Mouse (Mus musculus) bone marrow, adult 2 months (tissue): Measurements from ENCODE around the gene Serpinb6b.

Experiments
- CTCF ChIP-seq: fragments of 200-500 bp; IDR thresholded peaks from 2 replicates; pipeline ENCODE4 v1.5.1; 2011; ENCODE audit warnings: low read length, control low read depth; ENCODE audit not compliant: control insufficient read depth, insufficient read depth
- POLR2A ChIP-seq: fragments of 200-500 bp; IDR thresholded peaks from 2 replicates; pipeline ENCODE4 v1.6.1; 2011; ENCODE audit warnings: low read depth, mild to moderate bottlenecking, control low read depth, low read length, borderline replicate concordance; ENCODE audit not compliant: control insufficient read depth

DNA sequence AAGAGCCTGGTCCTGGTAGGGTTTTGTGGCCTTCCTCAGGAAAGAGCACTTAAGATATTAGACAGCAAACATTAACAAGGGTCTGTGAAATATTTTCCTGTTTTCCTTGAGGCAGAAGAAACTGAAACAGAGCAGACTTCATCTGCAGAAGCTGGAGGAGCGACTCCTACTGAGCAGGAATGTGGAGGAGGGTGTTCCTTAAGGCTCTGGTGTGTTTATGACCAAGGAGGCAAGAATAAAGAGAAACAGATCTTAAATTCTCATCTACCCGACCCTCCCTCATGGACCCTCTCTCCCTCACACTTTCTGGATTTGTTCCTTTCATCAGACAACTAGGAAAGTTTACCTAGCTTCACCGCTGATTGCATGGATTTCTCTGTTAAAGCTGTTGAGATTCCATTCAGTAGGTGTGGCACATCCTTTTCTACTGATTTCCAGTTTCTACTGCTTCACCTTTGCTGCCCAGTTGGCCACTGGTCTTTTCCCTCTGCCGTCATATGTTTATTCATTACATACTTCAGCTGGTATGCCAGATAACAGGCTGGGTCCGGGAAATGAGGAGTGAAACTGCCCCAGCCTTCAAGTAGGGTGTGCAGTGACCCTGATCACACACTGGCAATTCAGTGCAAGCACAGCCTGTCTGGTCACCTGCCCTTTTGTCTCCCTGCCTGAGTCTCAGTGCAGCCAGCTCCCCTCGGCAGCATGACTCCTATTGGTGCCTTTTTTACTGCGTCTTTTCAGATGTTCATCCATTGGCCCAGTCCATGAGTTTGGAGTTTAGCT is 40.2 kb upstream of the Serpinb6b start:
- no peak for TF ChIP-seq CTCF
- no peak for TF ChIP-seq POLR2A
